ENCODE assay signal across 10 mouse cellular contexts in genomic region chr11:70005521-70005920, GRCm38 (mm10). TPM values are rescaled to one million over a fixed set of nuclear protein-coding genes. Genes with fewer than 3 reads are reported as not detected.
DNase-seq lines count a peak whose midpoint lies in the region; ATAC-seq and TF ChIP-seq lines count a peak whose summit lies in the region.
"Had no signal": no experiment of that assay in that cellular context is flagged by ENCODE, and none has a peak within 500 bp of the region (broad histone marks: within the 10 kb centered on the region; RNA-seq: fewer than 3 reads in every experiment).

No protein-coding gene starts in this region.

- ATAC-seq in liver, embryonic 12.5 days, result no peak

- H3K9me3 ChIP-seq in liver, embryonic 12.5 days (replicated peaks), result no peaks in the 10 kb centered on the region

- no peak for TF ChIP-seq POLR2A in cerebellum, adult 2 months (IDR thresholded peaks at IDR 0.05; ENCODE audit: borderline replicate concordance, insufficient read depth, low read length)
- TF ChIP-seq POLR2A in liver, adult 2 months (IDR thresholded peaks at IDR 0.05; ENCODE audit: extremely low read depth, insufficient read depth, low read length), result no peak

- no peak overlapping the region for H3K4me2 ChIP-seq in liver, embryonic 12.5 days

- no peak overlapping the region for H3K9ac ChIP-seq in liver, adult 2 months (ENCODE audit: low read depth, low read length)
- H3K9ac ChIP-seq in liver, embryonic 12.5 days, result no peak overlapping the region

- no peak for DNase-seq in cerebellum, adult 2 months
- no peak for DNase-seq in cerebellum, adult 11 months
- DNase-seq in liver, adult 2 months (ENCODE audit: extremely low read depth, low read depth, low spot score), result no peak
- DNase-seq in ZHBTc4 (ENCODE audit: low read depth, low spot score), result peak; percentile 78
- DNase-seq in natural killer cell, adult 2 months (ENCODE audit: low spot score in 2 of 2), result peak; percentile 49 to 54
- DNase-seq in layer of hippocampus, adult 11-12 months (ENCODE audit: low spot score), result no peak
- DNase-seq in cerebellum, postnatal 4 days (ENCODE audit: low spot score in 2 of 2), result no peak
- DNase-seq: cerebellum, adult 11-12 months; gastrocnemius, postnatal 25 days had no signal

- peaks cover 3% of the 10 kb centered on the region for H3K4me1 ChIP-seq in cerebellum, adult 2 months (ENCODE audit: control insufficient read depth, insufficient read depth, low read length)
- peaks cover 8% of the 10 kb centered on the region for H3K4me1 ChIP-seq in liver, adult 2 months (ENCODE audit: control insufficient read depth, insufficient read depth, low read length)
- H3K4me1 ChIP-seq in liver, embryonic 12.5 days, result peaks cover 27% of the 10 kb centered on the region

- peak; percentile 20 for TF ChIP-seq CTCF in cerebellum, adult 2 months (IDR thresholded peaks at IDR 0.05; ENCODE audit: borderline replicate concordance, insufficient read depth, low read depth, low read length)
- peak; percentile 63 for TF ChIP-seq CTCF in liver, adult 2 months (IDR thresholded peaks at IDR 0.05; ENCODE audit: low read depth, low read length)

- no peak overlapping the region for H3K4me3 ChIP-seq in cerebellum, adult 2 months (replicated peaks; ENCODE audit: insufficient read depth, low read depth, low read length)
- H3K4me3 ChIP-seq in liver, adult 2 months (ENCODE audit: insufficient read depth, low read depth, low read length), result no peak overlapping the region
- H3K4me3 ChIP-seq in liver, embryonic 12.5 days, result no peak overlapping the region

- no peaks in the 10 kb centered on the region for H3K27me3 ChIP-seq in cerebellum, adult 2 months (ENCODE audit: control insufficient read depth, insufficient read depth, low read length)
- H3K27me3 ChIP-seq in liver, adult 2 months (ENCODE audit: control insufficient read depth, insufficient read depth, low read length), result no peaks in the 10 kb centered on the region
- no peaks in the 10 kb centered on the region for H3K27me3 ChIP-seq in liver, embryonic 12.5 days (replicated peaks)

- H3K27ac ChIP-seq in cerebellum, adult 2 months (ENCODE audit: insufficient read depth, low read length), result no peak overlapping the region
- H3K27ac ChIP-seq in liver, adult 2 months (replicated peaks; ENCODE audit: insufficient read depth, low read depth, low read length), result no peak overlapping the region
- H3K27ac ChIP-seq in liver, embryonic 12.5 days, result no peak overlapping the region

- H3K36me3 ChIP-seq in liver, adult 2 months (ENCODE audit: control insufficient read depth, insufficient read depth, low read length), result peaks cover 11% of the 10 kb centered on the region; the same call in 1 of the 2 replicates
- H3K36me3 ChIP-seq in liver, embryonic 12.5 days, result peaks cover 60% of the 10 kb centered on the region

- 33% methylated on average over 5 of the region's 5 CpGs for WGBS in cerebellum, adult 2 months
- WGBS in liver, adult 2 months, result 78% methylated on average over 5 of the region's 5 CpGs
- 72% methylated on average over 5 of the region's 5 CpGs for WGBS in liver, embryonic 12.5 days (ENCODE audit: insufficient replicate concordance)

- H3K79me2 ChIP-seq in liver, adult 2 months (ENCODE audit: control insufficient read depth, insufficient read depth, low read length), result peaks cover 14% of the 10 kb centered on the region

RNA-seq across cellular contexts. Expression of gene Dvl2, which starts 5.1 kb away (rescaled TPM):
- 27.2 and 28.9 TPM in 2 replicates for polyA plus RNA-seq in cerebellum, adult 2 months (2012; rRNA removed)
- 2.8 TPM in 2 replicates for total RNA-seq in liver, adult 2 months (2014; rRNA removed)
- polyA plus RNA-seq in liver, adult 2 months (2012; rRNA removed), result 3.7 and 4.5 TPM in 2 replicates
- polyA plus RNA-seq in liver, embryonic 12.5 days (2016; fragmentation: Nextera tagmentation; extraction: Ambion mirVana), result 13.4 and 13.7 TPM in 2 replicates

RNA-seq across cellular contexts. Expression of gene Acadvl, which starts 9.7 kb away (rescaled TPM):
- 104 and 112 TPM in 2 replicates for polyA plus RNA-seq in cerebellum, adult 2 months (2012; rRNA removed)
- total RNA-seq in liver, adult 2 months (2014; rRNA removed), result 314 and 344 TPM in 2 replicates
- polyA plus RNA-seq in liver, adult 2 months (2012; rRNA removed), result 302 and 314 TPM in 2 replicates
- 89.9 and 91.3 TPM in 2 replicates for polyA plus RNA-seq in liver, embryonic 12.5 days (2016; fragmentation: Nextera tagmentation; extraction: Ambion mirVana)

RNA-seq across cellular contexts. Expression of gene Phf23, which starts 9.9 kb away (rescaled TPM):
- 41.8 and 44.4 TPM in 2 replicates for polyA plus RNA-seq in cerebellum, adult 2 months (2012; rRNA removed)
- total RNA-seq in liver, adult 2 months (2014; rRNA removed), result 8.0 and 8.5 TPM in 2 replicates
- 8.8 and 12.1 TPM in 2 replicates for polyA plus RNA-seq in liver, adult 2 months (2012; rRNA removed)
- 39.5 and 40.9 TPM in 2 replicates for polyA plus RNA-seq in liver, embryonic 12.5 days (2016; fragmentation: Nextera tagmentation; extraction: Ambion mirVana)

RNA-seq across cellular contexts. Expression of gene Dlg4, which starts 11.2 kb away (rescaled TPM):
- 352 and 374 TPM in 2 replicates for polyA plus RNA-seq in cerebellum, adult 2 months (2012; rRNA removed)
- total RNA-seq in liver, adult 2 months (2014; rRNA removed), result 0.37 and 1.0 TPM in 2 replicates
- 1.1 and 1.3 TPM in 2 replicates for polyA plus RNA-seq in liver, adult 2 months (2012; rRNA removed)
- polyA plus RNA-seq in liver, embryonic 12.5 days (2016; fragmentation: Nextera tagmentation; extraction: Ambion mirVana), result 2.3 and 2.7 TPM in 2 replicates

RNA-seq across cellular contexts. Expression of gene Gabarap, which starts 14.6 kb away (rescaled TPM):
- polyA plus RNA-seq in cerebellum, adult 2 months (2012; rRNA removed), result 344 and 366 TPM in 2 replicates
- total RNA-seq in liver, adult 2 months (2014; rRNA removed), result 175 and 176 TPM in 2 replicates
- polyA plus RNA-seq in liver, adult 2 months (2012; rRNA removed), result 430 and 476 TPM in 2 replicates
- polyA plus RNA-seq in liver, embryonic 12.5 days (2016; fragmentation: Nextera tagmentation; extraction: Ambion mirVana), result 260 and 270 TPM in 2 replicates

Comparison
In these comparisons a context has a peak if more than half of its experiments do, and no peak if none do; other contexts are left out.
1. DNase-seq: peak in ZHBTc4 (single experiment) and natural killer cell, adult 2 months (2 of 2); none in cerebellum, adult 2 months (0 of 2), cerebellum, adult 11 months (single experiment), liver, adult 2 months (single experiment), layer of hippocampus, adult 11-12 months (single experiment) and cerebellum, postnatal 4 days (0 of 2).